19 mouse cellular contexts compared by ENCODE assay signal in the genomic region with DNA sequence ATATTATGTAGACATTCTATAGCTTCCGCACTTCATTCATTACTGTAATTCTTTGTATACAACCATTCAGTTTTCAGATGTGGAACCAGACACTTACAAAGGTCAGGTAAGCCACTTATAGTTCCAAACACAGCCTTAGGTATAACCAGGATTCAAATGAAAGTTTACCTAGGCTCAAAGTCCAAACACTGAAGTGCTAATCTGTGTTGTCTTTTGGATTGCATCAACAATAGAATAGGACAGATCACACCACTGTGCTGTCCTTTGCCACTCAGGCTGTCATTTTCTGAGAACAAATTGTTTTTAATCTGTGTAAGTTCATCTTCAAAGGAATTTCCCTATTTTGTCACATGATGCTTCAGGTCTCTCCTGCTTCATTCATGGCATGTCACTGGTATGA.
"Had no signal": no experiment of that assay in that cellular context is flagged by ENCODE, and none has a peak within 500 bp of the region (broad histone marks: within the 10 kb centered on the region; RNA-seq: fewer than 3 reads in every experiment).

No protein-coding gene starts in this region.

- H3K4me3 ChIP-seq: midbrain, embryonic 10.5 days; midbrain, embryonic 12.5 days; myocyte; neural tube, embryonic 13.5 days; neural tube, embryonic 15.5 days had no signal

- H3K27ac ChIP-seq: midbrain, embryonic 10.5 days; midbrain, embryonic 12.5 days; neural tube, embryonic 13.5 days; neural tube, embryonic 15.5 days had no signal

- H3K9ac ChIP-seq: lung, embryonic 14.5 days; midbrain, embryonic 12.5 days; neural tube, embryonic 13.5 days; neural tube, embryonic 15.5 days had no signal

- H3K9me3 ChIP-seq: midbrain, embryonic 10.5 days; midbrain, embryonic 12.5 days; neural tube, embryonic 13.5 days; neural tube, embryonic 15.5 days had no signal

- H3K4me1 ChIP-seq: midbrain, embryonic 10.5 days; midbrain, embryonic 12.5 days; neural tube, embryonic 13.5 days; neural tube, embryonic 15.5 days had no signal

- ATAC-seq: midbrain, embryonic 16.5 days had no signal

- H3K4me2 ChIP-seq: lung, embryonic 14.5 days; midbrain, embryonic 12.5 days; neural tube, embryonic 13.5 days; neural tube, embryonic 15.5 days had no signal

- H3K27me3 ChIP-seq: neural tube, embryonic 13.5 days; neural tube, embryonic 15.5 days had no signal

- DNase-seq: lung, adult 18-20 months; lung, embryonic 14.5 days; lung, postnatal 10 days; lung, postnatal 4 days; midbrain, embryonic 14.5 days; retina, postnatal 1 day; right cerebral cortex, adult 18-20 months; right cerebral cortex, postnatal 25 days; right cerebral cortex, postnatal 4 days; spleen, adult 18-20 months; thymus, adult 18-20 months; thymus, postnatal 14 days; thymus, postnatal 36 days had no signal

- H3K36me3 ChIP-seq: midbrain, embryonic 10.5 days; midbrain, embryonic 12.5 days; neural tube, embryonic 13.5 days; neural tube, embryonic 15.5 days had no signal
